In the genomic region with DNA sequence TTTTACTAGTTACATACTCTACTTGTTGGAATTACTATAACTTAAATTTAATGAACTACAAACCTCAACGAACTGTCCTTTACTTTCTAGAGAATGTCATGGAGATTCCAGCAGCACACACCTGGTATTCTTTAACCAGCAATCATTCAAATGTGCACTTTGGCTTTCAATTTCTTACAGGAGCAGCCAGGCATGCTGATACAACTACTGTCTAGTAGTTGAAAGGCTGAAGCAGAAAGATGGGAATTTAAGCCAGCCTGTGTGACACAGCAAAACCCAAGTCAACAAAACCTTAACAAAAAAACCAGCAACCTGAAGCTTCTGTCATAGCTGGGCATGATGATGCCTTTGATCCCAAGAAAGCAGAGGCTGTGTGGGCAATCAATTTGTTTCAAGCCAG, we compare ENCODE assay signal across 34 mouse cellular contexts. TPM values are rescaled to one million over a fixed set of nuclear protein-coding genes. Genes with fewer than 3 reads are reported as not detected.
A peak's percentile ranks its signal among the peaks of the same experiment; 100 is the strongest.
DNase-seq lines count a peak whose midpoint lies in the region; ATAC-seq lines count a peak whose summit lies in the region.
"Had no signal": no experiment of that assay in that cellular context is flagged by ENCODE, and none has a peak within 500 bp of the region (broad histone marks: within the 10 kb centered on the region; RNA-seq: fewer than 3 reads in every experiment).

No protein-coding gene starts in this region.

- H3K27me3 ChIP-seq in kidney, embryonic 15.5 days: no peaks in the 10 kb centered on the region
- no peaks in the 10 kb centered on the region for H3K27me3 ChIP-seq in kidney, embryonic 14.5 days (ENCODE audit: control insufficient read depth, insufficient read depth, low read length)
- no peaks in the 10 kb centered on the region for H3K27me3 ChIP-seq in liver, embryonic 11.5 days (replicated peaks; ENCODE audit: control insufficient read depth, insufficient read depth, low read length)
- no peaks in the 10 kb centered on the region for H3K27me3 ChIP-seq in liver, embryonic 16.5 days (ENCODE audit: control insufficient read depth, insufficient read depth, low read depth, low read length)
- H3K27me3 ChIP-seq: CH12.LX; heart, embryonic 15.5 days; hindbrain, embryonic 12.5 days; lung, embryonic 15.5 days; neural tube, embryonic 12.5 days; Patski; stomach, embryonic 15.5 days had no signal

- H3K4me3 ChIP-seq in kidney, embryonic 15.5 days (replicated peaks): no peak overlapping the region
- no peak overlapping the region for H3K4me3 ChIP-seq in kidney, embryonic 14.5 days (ENCODE audit: low read length)
- no peak overlapping the region for H3K4me3 ChIP-seq in liver, embryonic 11.5 days (ENCODE audit: low read depth, low read length)
- no peak overlapping the region for H3K4me3 ChIP-seq in liver, embryonic 16.5 days (ENCODE audit: low read depth, low read length)
- H3K4me3 ChIP-seq: heart, embryonic 10.5 days; heart, embryonic 15.5 days; hindbrain, embryonic 12.5 days; lung, embryonic 15.5 days; myocyte; neural tube, embryonic 12.5 days; stomach, embryonic 15.5 days had no signal

- peaks cover 50% of the 10 kb centered on the region for H3K36me3 ChIP-seq in kidney, embryonic 15.5 days
- peaks cover 47% of the 10 kb centered on the region for H3K36me3 ChIP-seq in kidney, embryonic 14.5 days (ENCODE audit: control insufficient read depth, insufficient read depth, low read length)
- peaks cover 23% of the 10 kb centered on the region for H3K36me3 ChIP-seq in liver, embryonic 11.5 days (ENCODE audit: control insufficient read depth, insufficient read depth, low read length)
- H3K36me3 ChIP-seq in liver, embryonic 16.5 days (ENCODE audit: control insufficient read depth, insufficient read depth): peaks cover 3% of the 10 kb centered on the region; the same call in 1 of the 2 replicates

- H3K4me1 ChIP-seq in kidney, embryonic 15.5 days: peaks cover 26% of the 10 kb centered on the region
- peaks cover 13% of the 10 kb centered on the region; the same call in 1 of the 2 replicates for H3K4me1 ChIP-seq in kidney, embryonic 14.5 days (ENCODE audit: control insufficient read depth, insufficient read depth, low read length)
- peaks cover 30% of the 10 kb centered on the region for H3K4me1 ChIP-seq in liver, embryonic 11.5 days (replicated peaks; ENCODE audit: control insufficient read depth, insufficient read depth, low read length)
- peaks cover 36% of the 10 kb centered on the region for H3K4me1 ChIP-seq in liver, embryonic 16.5 days (ENCODE audit: control insufficient read depth, low read depth, low read length)

- no peak for ATAC-seq in kidney, embryonic 15.5 days (replicated peaks; ENCODE audit: low FRiP score)
- no peak for ATAC-seq in kidney, embryonic 14.5 days (ENCODE audit: low FRiP score, low TSS enrichment)
- ATAC-seq in liver, embryonic 11.5 days (replicated peaks; ENCODE audit: low FRiP score): no peak
- ATAC-seq in liver, embryonic 16.5 days (ENCODE audit: low read depth): no peak
- ATAC-seq: forebrain, embryonic 14.5 days; intestine, embryonic 16.5 days; midbrain, embryonic 16.5 days; Patski had no signal

- peak; percentile 42 for DNase-seq in heart, adult 11 months
- DNase-seq in heart, postnatal 4 days: no peak
- DNase-seq in liver, embryonic 11.5 days (ENCODE audit: low spot score): no peak
- no peak for DNase-seq in spleen, adult 18-20 months
- no peak for DNase-seq in right cerebral cortex, postnatal 25 days
- DNase-seq: adrenal gland, postnatal 14 days; cerebellum, adult 11 months; cerebellum, adult 9-10 months; cerebellum, postnatal 36 days; gastrocnemius, postnatal 14 days; left cerebral cortex, postnatal 4 days had no signal

- no peak overlapping the region for H3K9ac ChIP-seq in kidney, embryonic 15.5 days
- no peak overlapping the region for H3K9ac ChIP-seq in kidney, embryonic 14.5 days (ENCODE audit: low read depth, low read length)
- H3K9ac ChIP-seq in liver, embryonic 11.5 days (ENCODE audit: low read depth, low read length): no peak overlapping the region
- H3K9ac ChIP-seq in liver, embryonic 16.5 days (ENCODE audit: low read depth, low read length): no peak overlapping the region
- H3K9ac ChIP-seq: heart, embryonic 15.5 days; hindbrain, embryonic 12.5 days; lung, embryonic 15.5 days; neural tube, embryonic 12.5 days; stomach, embryonic 15.5 days had no signal

- no peak overlapping the region for H3K4me2 ChIP-seq in kidney, embryonic 15.5 days
- no peak overlapping the region for H3K4me2 ChIP-seq in kidney, embryonic 14.5 days (replicated peaks; ENCODE audit: low read depth, low read length)
- peak overlapping the region; percentile 17; the same call in 1 of the 2 replicates for H3K4me2 ChIP-seq in liver, embryonic 11.5 days
- H3K4me2 ChIP-seq in liver, embryonic 16.5 days (ENCODE audit: low read depth, low read length): no peak overlapping the region
- H3K4me2 ChIP-seq: heart, embryonic 15.5 days; hindbrain, embryonic 12.5 days; lung, embryonic 15.5 days; midbrain, embryonic 11.5 days; neural tube, embryonic 12.5 days; stomach, embryonic 15.5 days had no signal

- H3K27ac ChIP-seq in kidney, embryonic 15.5 days: 0 out of 2 replicates have a peak overlapping the region, but pooled peaks have one; percentile 27
- no peak overlapping the region; the same call in 1 of the 2 replicates for H3K27ac ChIP-seq in kidney, embryonic 14.5 days (ENCODE audit: low read depth, low read length)
- peak overlapping the region; percentile 11; the same call in 1 of the 2 replicates for H3K27ac ChIP-seq in liver, embryonic 11.5 days (ENCODE audit: low read depth, low read length)
- H3K27ac ChIP-seq in liver, embryonic 16.5 days (ENCODE audit: low read length): peak overlapping the region; percentile 45; the same call in 1 of the 2 replicates
- H3K27ac ChIP-seq: heart, embryonic 10.5 days; heart, embryonic 15.5 days; hindbrain, embryonic 12.5 days; lung, embryonic 15.5 days; neural tube, embryonic 12.5 days had no signal

- H3K9me3 ChIP-seq in kidney, embryonic 15.5 days (replicated peaks): no peaks in the 10 kb centered on the region
- no peaks in the 10 kb centered on the region for H3K9me3 ChIP-seq in kidney, embryonic 14.5 days (ENCODE audit: control insufficient read depth, low read length)
- no peaks in the 10 kb centered on the region for H3K9me3 ChIP-seq in liver, embryonic 11.5 days (ENCODE audit: control insufficient read depth, low read length)
- H3K9me3 ChIP-seq in liver, embryonic 16.5 days (replicated peaks; ENCODE audit: control insufficient read depth, low read length): no peaks in the 10 kb centered on the region
- H3K9me3 ChIP-seq: G1E; heart, embryonic 10.5 days; heart, embryonic 15.5 days; hindbrain, embryonic 12.5 days; lung, embryonic 15.5 days; neural tube, embryonic 12.5 days; stomach, embryonic 15.5 days had no signal

- 69% methylated on average over 1 of the region's 1 CpGs for WGBS in kidney, embryonic 15.5 days
- 80% methylated on average over 1 of the region's 1 CpGs for WGBS in kidney, embryonic 14.5 days
- 81% methylated on average over 1 of the region's 1 CpGs for WGBS in liver, embryonic 11.5 days
- 71% methylated on average over 1 of the region's 1 CpGs for WGBS in liver, embryonic 16.5 days (ENCODE audit: insufficient replicate concordance)

RNA-seq across cellular contexts. Expression of a gene that starts 1.9 kb away (rescaled TPM):
- 10 to 100 TPM; 31.9 to 32.8 TPM for total RNA-seq in heart, postnatal 4 days (2021)
- 122 and 128 TPM in 2 replicates for polyA plus RNA-seq in kidney, embryonic 15.5 days (2015; fragmentation: Nextera tagmentation; extraction: Ambion mirVana)
- polyA plus RNA-seq in kidney, embryonic 14.5 days (2014; fragmentation: Nextera tagmentation; extraction: Ambion mirVana): 117 and 127 TPM in 2 replicates
- polyA plus RNA-seq in liver, embryonic 11.5 days (2014; fragmentation: Nextera tagmentation; extraction: Ambion mirVana): 71.9 and 74.6 TPM in 2 replicates
- 36.2 and 38.3 TPM in 2 replicates for polyA plus RNA-seq in liver, embryonic 16.5 days (2015; fragmentation: Nextera tagmentation; extraction: Ambion mirVana)

RNA-seq across cellular contexts. Expression of a gene that starts 37.4 kb away (rescaled TPM):
- total RNA-seq in heart, postnatal 4 days (2021): 100 to 1,000 TPM; 101 to 109 TPM
- polyA plus RNA-seq in kidney, embryonic 15.5 days (2015; fragmentation: Nextera tagmentation; extraction: Ambion mirVana): 185 and 196 TPM in 2 replicates
- 171 and 181 TPM in 2 replicates for polyA plus RNA-seq in kidney, embryonic 14.5 days (2014; fragmentation: Nextera tagmentation; extraction: Ambion mirVana)
- polyA plus RNA-seq in liver, embryonic 11.5 days (2014; fragmentation: Nextera tagmentation; extraction: Ambion mirVana): 159 and 166 TPM in 2 replicates
- 59.2 and 59.4 TPM in 2 replicates for polyA plus RNA-seq in liver, embryonic 16.5 days (2015; fragmentation: Nextera tagmentation; extraction: Ambion mirVana)

RNA-seq across cellular contexts. Expression of a gene that starts 37.4 kb away (rescaled TPM):
- 10 to 100 TPM; 12.3 to 14.9 TPM for total RNA-seq in heart, postnatal 4 days (2021)
- polyA plus RNA-seq in kidney, embryonic 15.5 days (2015; fragmentation: Nextera tagmentation; extraction: Ambion mirVana): 13.2 and 13.3 TPM in 2 replicates
- 5.5 and 10.0 TPM in 2 replicates for polyA plus RNA-seq in kidney, embryonic 14.5 days (2014; fragmentation: Nextera tagmentation; extraction: Ambion mirVana)
- polyA plus RNA-seq in liver, embryonic 11.5 days (2014; fragmentation: Nextera tagmentation; extraction: Ambion mirVana): 12.4 and 13.1 TPM in 2 replicates
- polyA plus RNA-seq in liver, embryonic 16.5 days (2015; fragmentation: Nextera tagmentation; extraction: Ambion mirVana): 5.9 and 6.6 TPM in 2 replicates

RNA-seq across cellular contexts. Expression of a gene that starts 45.6 kb away (rescaled TPM):
- not detected for total RNA-seq in heart, postnatal 4 days (2021)
- 2.1 and 2.2 TPM in 2 replicates for polyA plus RNA-seq in kidney, embryonic 15.5 days (2015; fragmentation: Nextera tagmentation; extraction: Ambion mirVana)
- polyA plus RNA-seq in kidney, embryonic 14.5 days (2014; fragmentation: Nextera tagmentation; extraction: Ambion mirVana): 1.3 and 1.5 TPM in 2 replicates
- 1.7 and 2.0 TPM in 2 replicates for polyA plus RNA-seq in liver, embryonic 11.5 days (2014; fragmentation: Nextera tagmentation; extraction: Ambion mirVana)
- polyA plus RNA-seq in liver, embryonic 16.5 days (2015; fragmentation: Nextera tagmentation; extraction: Ambion mirVana): 0.39 and 0.77 TPM in 2 replicates
- total RNA-seq: adrenal gland, postnatal 14 days; CH12.LX; gastrocnemius, postnatal 14 days; granulocyte monocyte progenitor cell, adult 5-6 weeks; heart, postnatal 25 days; layer of hippocampus, adult 18-20 months; left cerebral cortex, adult 18-20 months; megakaryocyte progenitor cell, adult 5-6 weeks had no signal
- polyA plus RNA-seq: G1E; Patski; small intestine, adult 2 months had no signal
